In the genomic region with DNA sequence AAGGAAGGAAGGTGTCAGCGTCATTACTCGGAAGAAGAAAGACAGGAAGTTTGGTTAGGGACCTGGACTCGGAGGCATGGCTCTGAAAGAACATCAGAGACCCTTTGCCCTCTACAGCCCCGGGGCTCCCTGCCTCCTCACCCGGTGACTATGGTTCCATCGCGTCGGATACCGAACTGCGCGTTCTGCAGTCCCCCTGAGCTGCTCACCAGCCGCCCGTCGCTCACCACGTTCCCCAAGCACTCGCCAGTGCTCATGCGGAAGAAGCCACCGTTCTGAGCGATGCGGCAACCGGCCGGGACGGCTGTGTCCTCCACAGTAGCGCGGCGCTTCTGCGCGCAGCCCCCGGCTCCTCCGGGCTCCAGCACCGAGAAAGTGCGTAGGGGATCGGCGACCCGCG, we compare ENCODE assay signal across 8 mouse cellular contexts. TPM values are rescaled to one million over a fixed set of nuclear protein-coding genes. Genes with fewer than 3 reads are reported as not detected.
DNase-seq lines count a peak whose midpoint lies in the region; ATAC-seq and TF ChIP-seq lines count a peak whose summit lies in the region.

No protein-coding gene starts in this region.

- peak overlapping the region; percentile 85 for H3K4me3 ChIP-seq in erythroblast, embryonic 14.5 days (replicated peaks)
- peak overlapping the region; percentile 96 for H3K4me3 ChIP-seq in E14TG2a.4 (replicated peaks; ENCODE audit: low read length)
- H3K4me3 ChIP-seq in forebrain, embryonic 10.5 days, result peak overlapping the region; percentile 90
- peak overlapping the region; percentile 80 for H3K4me3 ChIP-seq in intestine, embryonic 16.5 days (ENCODE audit: low read length)

- no peak for ATAC-seq in erythroblast, adult 5-6 weeks (replicated peaks; ENCODE audit: low FRiP score, poor library complexity, severe bottlenecking)
- ATAC-seq in intestine, embryonic 16.5 days, result peak; percentile 63

- peak overlapping the region; percentile 77 for H3K9ac ChIP-seq in intestine, embryonic 16.5 days (ENCODE audit: low read depth, low read length)

- H3K4me1 ChIP-seq in erythroblast, embryonic 14.5 days (ENCODE audit: control insufficient read depth), result peaks cover 20% of the 10 kb centered on the region
- peaks cover 29% of the 10 kb centered on the region for H3K4me1 ChIP-seq in E14TG2a.4 (replicated peaks; ENCODE audit: low read depth, low read length)
- H3K4me1 ChIP-seq in forebrain, embryonic 10.5 days, result peaks cover 15% of the 10 kb centered on the region
- no peaks in the 10 kb centered on the region; the same call in 1 of the 2 replicates for H3K4me1 ChIP-seq in intestine, embryonic 16.5 days (ENCODE audit: control insufficient read depth, insufficient read depth, low read length)

- WGBS in forebrain, embryonic 10.5 days, result 2% methylated on average over 36 of the region's 36 CpGs
- 1% methylated on average over 36 of the region's 36 CpGs for WGBS in intestine, embryonic 16.5 days

- no peaks in the 10 kb centered on the region for H3K27me3 ChIP-seq in erythroblast, embryonic 14.5 days (ENCODE audit: control insufficient read depth)
- H3K27me3 ChIP-seq in E14TG2a.4 (ENCODE audit: insufficient read depth, low read length), result peaks cover 16% of the 10 kb centered on the region
- peaks cover 9% of the 10 kb centered on the region; the same call in 1 of the 2 replicates for H3K27me3 ChIP-seq in forebrain, embryonic 10.5 days (ENCODE audit: poor library complexity, severe bottlenecking)
- H3K27me3 ChIP-seq in intestine, embryonic 16.5 days (replicated peaks; ENCODE audit: control insufficient read depth, insufficient read depth, low read length), result no peaks in the 10 kb centered on the region

- H3K9me3 ChIP-seq in erythroblast, embryonic 14.5 days (ENCODE audit: control insufficient read depth, low read length), result no peaks in the 10 kb centered on the region
- H3K9me3 ChIP-seq in E14TG2a.4 (ENCODE audit: low read length), result no peaks in the 10 kb centered on the region
- H3K9me3 ChIP-seq in forebrain, embryonic 10.5 days, result no peaks in the 10 kb centered on the region
- no peaks in the 10 kb centered on the region for H3K9me3 ChIP-seq in intestine, embryonic 16.5 days (ENCODE audit: control insufficient read depth, low read length)

- H3K27ac ChIP-seq in forebrain, embryonic 10.5 days, result peak overlapping the region; percentile 81
- 0 out of 2 replicates have a peak overlapping the region, but pooled peaks have one; percentile 14 for H3K27ac ChIP-seq in intestine, embryonic 16.5 days (ENCODE audit: low read length)

- H3K4me2 ChIP-seq in intestine, embryonic 16.5 days (ENCODE audit: low read depth, low read length), result peak overlapping the region; percentile 90

- peak; percentile 18 for DNase-seq in forebrain, embryonic 10.5 days (ENCODE audit: extremely low spot score, low spot score)
- DNase-seq in lung, postnatal 14 days, result peak; percentile 23
- peak; percentile 25 to 74 for DNase-seq in spleen, postnatal 4 days (ENCODE audit: low spot score in 2 of 2)
- DNase-seq in left cerebral cortex, adult 11 months (ENCODE audit: low spot score), result no peak

- peaks cover 30% of the 10 kb centered on the region for H3K36me3 ChIP-seq in erythroblast, embryonic 14.5 days (ENCODE audit: control insufficient read depth)
- peaks cover 38% of the 10 kb centered on the region for H3K36me3 ChIP-seq in E14TG2a.4 (ENCODE audit: insufficient read depth, low read length)
- peaks cover 10% of the 10 kb centered on the region; the same call in 1 of the 2 replicates for H3K36me3 ChIP-seq in forebrain, embryonic 10.5 days (replicated peaks)
- peaks cover 4% of the 10 kb centered on the region; the same call in 1 of the 2 replicates for H3K36me3 ChIP-seq in intestine, embryonic 16.5 days (ENCODE audit: control insufficient read depth, insufficient read depth, low read length)

- TF ChIP-seq CTCF in E14TG2a.4 (conservative IDR thresholded peaks at IDR 0.05; ENCODE audit: low read length), result no peak

RNA-seq across cellular contexts. Expression of a gene that starts 0.6 kb away (rescaled TPM):
- polyA plus RNA-seq in erythroblast, embryonic 14.5 days (2012), result 0.86 and 0.92 TPM in 2 replicates
- total RNA-seq in erythroblast, adult 5-6 weeks (2015; ENCODE audit: low replicate concordance), result 4.4 and 9.6 TPM in 2 replicates
- 5.6 and 15.1 TPM in 2 replicates for total RNA-seq in erythroblast, adult 5-6 weeks (2017; ENCODE audit: low replicate concordance)
- 15.8 and 17.8 TPM in 2 replicates for polyA plus RNA-seq in forebrain, embryonic 10.5 days (2016; fragmentation: Nextera tagmentation; extraction: Ambion mirVana)
- polyA plus RNA-seq in intestine, embryonic 16.5 days (2015; fragmentation: Nextera tagmentation; extraction: Ambion mirVana), result 39.5 and 42.2 TPM in 2 replicates

RNA-seq across cellular contexts. Expression of a gene that starts 18.9 kb away (rescaled TPM):
- not detected in 2 replicates for polyA plus RNA-seq in erythroblast, embryonic 14.5 days (2012)
- not detected in 2 replicates for total RNA-seq in erythroblast, adult 5-6 weeks (2015; ENCODE audit: low replicate concordance)
- total RNA-seq in erythroblast, adult 5-6 weeks (2017; ENCODE audit: low replicate concordance), result not detected in 2 replicates
- polyA plus RNA-seq in forebrain, embryonic 10.5 days (2016; fragmentation: Nextera tagmentation; extraction: Ambion mirVana), result 1.0 and 1.3 TPM in 2 replicates
- polyA plus RNA-seq in intestine, embryonic 16.5 days (2015; fragmentation: Nextera tagmentation; extraction: Ambion mirVana), result 2.8 and 4.2 TPM in 2 replicates

RNA-seq across cellular contexts. Expression of a gene that starts 30.2 kb away (rescaled TPM):
- 0.19 and 0.28 TPM in 2 replicates for polyA plus RNA-seq in erythroblast, embryonic 14.5 days (2012)
- total RNA-seq in erythroblast, adult 5-6 weeks (2015; ENCODE audit: low replicate concordance), result 5.8 and 6.1 TPM in 2 replicates
- 2.6 and 5.4 TPM in 2 replicates for total RNA-seq in erythroblast, adult 5-6 weeks (2017; ENCODE audit: low replicate concordance)
- polyA plus RNA-seq in forebrain, embryonic 10.5 days (2016; fragmentation: Nextera tagmentation; extraction: Ambion mirVana), result 24.7 and 26.5 TPM in 2 replicates
- 36.7 and 38.6 TPM in 2 replicates for polyA plus RNA-seq in intestine, embryonic 16.5 days (2015; fragmentation: Nextera tagmentation; extraction: Ambion mirVana)

RNA-seq across cellular contexts. Expression of a gene that starts 52.6 kb away (rescaled TPM):
- 0.10 and 0.11 TPM in 2 replicates for polyA plus RNA-seq in erythroblast, embryonic 14.5 days (2012)
- total RNA-seq in erythroblast, adult 5-6 weeks (2015; ENCODE audit: low replicate concordance), result 1.3 and 2.3 TPM in 2 replicates
- total RNA-seq in erythroblast, adult 5-6 weeks (2017; ENCODE audit: low replicate concordance), result 1.8 and 4.5 TPM in 2 replicates
- polyA plus RNA-seq in forebrain, embryonic 10.5 days (2016; fragmentation: Nextera tagmentation; extraction: Ambion mirVana), result 21.5 and 22.0 TPM in 2 replicates
- 34.6 and 39.1 TPM in 2 replicates for polyA plus RNA-seq in intestine, embryonic 16.5 days (2015; fragmentation: Nextera tagmentation; extraction: Ambion mirVana)

RNA-seq across cellular contexts. Expression of a gene that starts 56.3 kb away (rescaled TPM):
- polyA plus RNA-seq in erythroblast, embryonic 14.5 days (2012), result not detected in 2 replicates
- not detected in 2 replicates for total RNA-seq in erythroblast, adult 5-6 weeks (2015; ENCODE audit: low replicate concordance)
- not detected in 2 replicates for total RNA-seq in erythroblast, adult 5-6 weeks (2017; ENCODE audit: low replicate concordance)
- 0.09 and 0.14 TPM in 2 replicates for polyA plus RNA-seq in forebrain, embryonic 10.5 days (2016; fragmentation: Nextera tagmentation; extraction: Ambion mirVana)
- 0.05 TPM in 1 of 2 replicates, not detected in the other for polyA plus RNA-seq in intestine, embryonic 16.5 days (2015; fragmentation: Nextera tagmentation; extraction: Ambion mirVana)

Comparison
In these comparisons a context has a peak if more than half of its experiments do, and no peak if none do; other contexts are left out.
1. RNA of a gene that starts 30.2 kb away (polyA plus RNA-seq): 36.7 to 38.6 TPM in intestine, embryonic 16.5 days and 24.7 to 26.5 TPM in forebrain, embryonic 10.5 days; 0.19 to 0.28 TPM in erythroblast, embryonic 14.5 days; every median in the first group is over 10 times any median in the second.
2. Peak in every context shown above with its lines, with median percentiles within 50 percentile points of each other: H3K4me3 ChIP-seq.